Mouse (Mus musculus) midbrain, postnatal 0 days (tissue): ENCODE results near the gene Gm9513. TPM values are rescaled to one million over a fixed set of nuclear protein-coding genes. Genes with fewer than 3 reads are reported as not detected.

Experiments used
- ATAC-seq: fragments of 200-750 bp; cut with Nextera tagmentation; 2 replicates; pipeline ENCODE4 v1.8.0; 2017; ENCODE audit warnings: moderate number of reproducible peaks, mild to moderate bottlenecking, moderate TSS enrichment, moderate library complexity; ENCODE audit not compliant: low FRiP score
- DNase-seq: peaks from one replicate; pipeline ENCODE4 v3.0.0-alpha.2; 2015; ENCODE audit warnings: low spot score
- H3K27ac ChIP-seq: fragments of 300-500 bp; sonication (generic); 2 replicates; pipeline ENCODE4 v1.5.1; 2014; ENCODE audit warnings: low read depth, mild to moderate bottlenecking, low read length, mixed read lengths
- H3K27me3 ChIP-seq: fragments of 300-500 bp; sonication (generic); 2 replicates; pipeline ENCODE4 v1.6.1; 2014; ENCODE audit warnings: low read length, control low read depth, mixed read lengths; ENCODE audit not compliant: insufficient read depth
- H3K36me3 ChIP-seq: fragments of 300-500 bp; sonication (generic); 2 replicates; pipeline ENCODE4 v1.6.1; 2014; ENCODE audit warnings: low read length, control low read depth, mixed read lengths; ENCODE audit not compliant: insufficient read depth
- H3K4me1 ChIP-seq: fragments of 300-500 bp; sonication (generic); 2 replicates; pipeline ENCODE4 v1.6.1; 2014; ENCODE audit warnings: mild to moderate bottlenecking, control low read depth, antibody characterized with exemption, low read length, mixed read lengths; ENCODE audit not compliant: insufficient read depth
- H3K4me2 ChIP-seq: fragments of 300-500 bp; sonication (generic); 2 replicates; pipeline ENCODE4 v1.6.1; 2014; ENCODE audit warnings: low read depth, mild to moderate bottlenecking, low read length, mixed read lengths; ENCODE audit not compliant: poor library complexity, severe bottlenecking
- H3K4me3 ChIP-seq: fragments of 300-500 bp; sonication (generic); 2 replicates; pipeline ENCODE4 v1.5.1; 2014; ENCODE audit warnings: low read depth, mild to moderate bottlenecking, low read length, moderate library complexity
- H3K9ac ChIP-seq: fragments of 300-500 bp; sonication (generic); replicated peaks from 2 replicates; pipeline ENCODE4 v1.6.1; 2014; ENCODE audit warnings: mild to moderate bottlenecking, low read length, moderate library complexity, mixed read lengths; ENCODE audit not compliant: poor library complexity, severe bottlenecking
- H3K9me3 ChIP-seq: fragments of 300-500 bp; sonication (generic); 2 replicates; pipeline ENCODE4 v1.6.1; 2016; ENCODE audit warnings: low read length, control low read depth
- CTCF ChIP-seq: IDR thresholded peaks from 2 replicates; pipeline ENCODE4 v1.5.1; 2016; ENCODE audit warnings: antibody characterized with exemption, mild to moderate bottlenecking
- WGBS: fragments of 180-500 bp; shearing (Covaris S2); extraction: QIAGEN DNeasy Blood & Tissue Kit; methylation state at CpG from one replicate; pipeline ENCODE4 v1.1.7; 2014; 5-methylcytosine and 5-hydroxymethylcytosine counted together
- polyA plus RNA-seq: library from polyadenylated mRNA; unstranded; fragments of >200 nt; fragmentation: Nextera tagmentation; extraction: Ambion mirVana; gene quantifications from 2 replicates; pipeline ENCODE4 v1.2.1, GENCODE M21; 2015
- total RNA-seq: library from RNA; depleted of rRNA; stranded (reverse); fragments of >200 nt; gene quantifications from 2 replicates; pipeline ENCODE4 v1.2.3, GENCODE M21; 2014; rRNA removed

The Gm9513 gene
- not detected in 2 replicates for total RNA-seq
- polyA plus RNA-seq, result not detected in 2 replicates

- no peak within 1 kb of the TSS for H3K9ac ChIP-seq
- no peak within 1 kb of the TSS for H3K27ac ChIP-seq
- no peak for ATAC-seq
- WGBS, result 58% methylated on average over 3 of the region's 3 CpGs
- no peaks in the 10 kb centered on the region for H3K36me3 ChIP-seq
- no peak for DNase-seq
- H3K9me3 ChIP-seq, result peaks cover 11% of the 10 kb centered on the region; the same call in 1 of the 2 replicates
- H3K4me2 ChIP-seq, result no peak within 1 kb of the TSS
- no peaks in the 10 kb centered on the region for H3K27me3 ChIP-seq
- no peaks in the 10 kb centered on the region for H3K4me1 ChIP-seq
- no peak for TF ChIP-seq CTCF
- no peak within 1 kb of the TSS for H3K4me3 ChIP-seq
Observed at GRCm38 (mm10) chr9:36475338-36475737, at the start of gene Gm9513. Gm9513 (plus strand) TSS chr9:36475638.

- no peak for TF ChIP-seq CTCF
- Histone ChIP-seq H3K4me1 (no peaks in the 10 kb centered on the region), H3K9me3 (peaks cover 6% of the 10 kb centered on the region; the same call in 1 of the 2 replicates), H3K27me3 (no peaks in the 10 kb centered on the region), H3K36me3 (no peaks in the 10 kb centered on the region), H3K4me2 (no peak within 1 kb of the TSS), H3K4me3 (no peak within 1 kb of the TSS), H3K27ac (no peak within 1 kb of the TSS), H3K9ac (no peak within 1 kb of the TSS)
- WGBS, result 79% methylated on average over 4 of the region's 4 CpGs
- ATAC-seq, result no peak
- DNase-seq, result no peak
Observed at GRCm38 (mm10) chr9:36431584-36431983, 43.9 kb upstream of the Gm9513 start, which contains the start of gene Gm7257. Gm7257 (plus strand) TSS chr9:36431884.

GRCm38 (mm10) chr9:36435051-36435764 lies 40.2 kb upstream of the Gm9513 start:
- Histone ChIP-seq H3K4me1 (no peaks in the 10 kb centered on the region), H3K36me3 (no peaks in the 10 kb centered on the region), H3K9me3 (peaks cover 6% of the 10 kb centered on the region; the same call in 1 of the 2 replicates), H3K27me3 (no peaks in the 10 kb centered on the region), H3K27ac (no peak overlapping the region), H3K9ac (no peak overlapping the region), H3K4me3 (no peak overlapping the region), H3K4me2 (no peak overlapping the region)
- no peak for TF ChIP-seq CTCF
- ATAC-seq (no peak), DNase-seq (no peak)
- WGBS, result 39% methylated on average over 2 of the region's 2 CpGs

DNA sequence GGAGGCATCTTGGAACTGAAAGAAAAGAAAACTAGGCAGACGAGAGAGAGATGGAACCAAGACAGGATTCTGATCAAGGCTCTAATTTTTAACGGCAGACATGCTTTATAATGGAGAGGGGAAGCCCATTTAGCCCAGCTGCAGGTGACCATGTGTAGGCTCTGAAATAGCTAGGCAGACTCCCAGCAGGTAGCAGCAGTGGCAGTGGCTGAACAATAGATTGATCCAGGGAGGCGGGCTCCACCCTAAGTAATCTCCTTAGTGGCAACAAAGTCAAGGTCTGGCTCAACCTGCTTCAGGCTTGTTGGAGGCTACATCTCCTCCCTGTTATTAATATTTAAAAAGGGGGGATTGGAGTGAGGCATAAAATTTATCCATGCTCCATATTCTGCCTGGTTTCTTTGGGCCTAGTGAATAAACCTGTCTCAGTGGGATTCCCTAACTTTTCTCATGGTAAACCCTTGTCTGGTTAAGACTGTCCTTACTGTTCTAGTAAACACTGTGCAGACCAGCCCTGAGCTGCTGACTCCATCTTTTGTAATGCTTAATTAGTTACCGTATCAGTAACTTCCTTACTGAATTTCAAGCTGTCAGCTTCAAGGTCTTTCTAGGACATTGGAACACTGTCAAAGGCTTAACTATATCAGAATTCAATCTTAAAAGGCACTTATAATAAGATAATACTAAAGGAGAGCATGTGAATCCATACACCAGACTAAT lies 19.2 kb downstream of the Gm9513 start:
- DNase-seq (no peak), ATAC-seq (no peak)
- H3K4me3 ChIP-seq, result no peak overlapping the region
- no peaks in the 10 kb centered on the region for H3K27me3 ChIP-seq
- 86% methylated on average over 4 of the region's 4 CpGs for WGBS
- H3K9me3 ChIP-seq, result peaks cover 13% of the 10 kb centered on the region; the same call in 1 of the 2 replicates
- no peak overlapping the region for H3K27ac ChIP-seq
- H3K4me2 ChIP-seq, result no peak overlapping the region
- TF ChIP-seq CTCF, result no peak
- no peaks in the 10 kb centered on the region for H3K4me1 ChIP-seq
- no peaks in the 10 kb centered on the region for H3K36me3 ChIP-seq
- no peak overlapping the region for H3K9ac ChIP-seq

- TF ChIP-seq CTCF, result no peak
- peaks cover 13% of the 10 kb centered on the region; the same call in 1 of the 2 replicates for H3K9me3 ChIP-seq
- no peaks in the 10 kb centered on the region for H3K27me3 ChIP-seq
- no peaks in the 10 kb centered on the region for H3K4me1 ChIP-seq
- no peak overlapping the region for H3K4me3 ChIP-seq
- H3K27ac ChIP-seq, result no peak overlapping the region
- H3K36me3 ChIP-seq, result no peaks in the 10 kb centered on the region
- ATAC-seq, result no peak
- 59% methylated on average over 1 of the region's 1 CpGs for WGBS
- H3K9ac ChIP-seq, result no peak overlapping the region
- no peak overlapping the region for H3K4me2 ChIP-seq
- DNase-seq, result no peak
Observed at GRCm38 (mm10) chr9:36495824-36496223, 20.4 kb downstream of the Gm9513 start.

DNA sequence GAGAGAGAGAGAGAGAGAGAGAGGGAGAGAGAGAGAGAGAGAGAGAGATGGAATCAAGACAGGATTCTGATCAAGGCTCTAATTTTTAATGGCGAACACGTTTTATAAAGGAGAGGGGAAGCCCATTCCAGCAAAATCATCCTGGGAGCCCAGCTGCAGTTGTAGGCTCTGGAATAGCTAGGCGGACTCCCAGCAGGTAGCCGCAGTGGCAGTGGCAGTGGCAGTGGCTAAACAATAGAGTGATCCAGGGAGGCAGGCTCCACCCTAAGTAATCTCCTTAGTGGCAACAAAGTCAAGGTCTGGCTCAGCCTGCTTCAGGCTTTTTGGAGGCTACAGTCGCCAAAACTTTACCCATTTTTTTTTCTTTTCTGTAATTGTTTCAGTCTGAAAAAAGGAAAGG lies 28.8 kb downstream of the Gm9513 start:
- no peak for TF ChIP-seq CTCF
- Histone ChIP-seq H3K27ac (no peak overlapping the region), H3K36me3 (no peaks in the 10 kb centered on the region), H3K4me1 (no peaks in the 10 kb centered on the region), H3K27me3 (no peaks in the 10 kb centered on the region), H3K4me2 (no peak overlapping the region), H3K9me3 (peaks cover 18% of the 10 kb centered on the region; the same call in 1 of the 2 replicates), H3K4me3 (no peak overlapping the region), H3K9ac (no peak overlapping the region)
- no peak for ATAC-seq
- 74% methylated on average over 5 of the region's 5 CpGs for WGBS
- no peak for DNase-seq

Other genes with a start within 250 kb of the Gm9513 start
- not detected in 2 replicates for gene Gm7257, start 43.8 kb upstream of the Gm9513 start, total RNA-seq
- not detected in 2 replicates for gene Gm7257, start 43.8 kb upstream of the Gm9513 start, polyA plus RNA-seq
- not detected in 2 replicates for gene Gm5615, start 66.3 kb downstream of the Gm9513 start, total RNA-seq
- gene Gm5615, start 66.3 kb downstream of the Gm9513 start, polyA plus RNA-seq, result not detected in 2 replicates
- gene Gm17689, start 107.0 kb downstream of the Gm9513 start, total RNA-seq, result not detected in 2 replicates
- gene Gm17689, start 107.0 kb downstream of the Gm9513 start, polyA plus RNA-seq, result not detected in 2 replicates
- gene A630095E13Rik, start 167.7 kb downstream of the Gm9513 start, total RNA-seq, result not detected in 2 replicates
- not detected in 2 replicates for gene A630095E13Rik, start 167.7 kb downstream of the Gm9513 start, polyA plus RNA-seq
- not detected in 2 replicates for gene Acrv1, start 217.6 kb downstream of the Gm9513 start, total RNA-seq
- gene Acrv1, start 217.6 kb downstream of the Gm9513 start, polyA plus RNA-seq, result not detected in 2 replicates